Mouse (Mus musculus) central nervous system, embryonic 14 days (tissue): Measurements from ENCODE around the gene Arl4c. TPM values are rescaled to one million over a fixed set of nuclear protein-coding genes. Genes with fewer than 3 reads are reported as not detected.

Experiments used
- polyA plus RNA-seq: library from polyadenylated mRNA; depleted of rRNA; stranded (reverse); fragments of >200 nt; gene quantifications from 2 replicates; pipeline ENCODE4 v1.2.3, GENCODE M21; 2012; rRNA removed

Arl4c gene
- 42.9 and 45.2 TPM in 2 replicates for polyA plus RNA-seq

DNA sequence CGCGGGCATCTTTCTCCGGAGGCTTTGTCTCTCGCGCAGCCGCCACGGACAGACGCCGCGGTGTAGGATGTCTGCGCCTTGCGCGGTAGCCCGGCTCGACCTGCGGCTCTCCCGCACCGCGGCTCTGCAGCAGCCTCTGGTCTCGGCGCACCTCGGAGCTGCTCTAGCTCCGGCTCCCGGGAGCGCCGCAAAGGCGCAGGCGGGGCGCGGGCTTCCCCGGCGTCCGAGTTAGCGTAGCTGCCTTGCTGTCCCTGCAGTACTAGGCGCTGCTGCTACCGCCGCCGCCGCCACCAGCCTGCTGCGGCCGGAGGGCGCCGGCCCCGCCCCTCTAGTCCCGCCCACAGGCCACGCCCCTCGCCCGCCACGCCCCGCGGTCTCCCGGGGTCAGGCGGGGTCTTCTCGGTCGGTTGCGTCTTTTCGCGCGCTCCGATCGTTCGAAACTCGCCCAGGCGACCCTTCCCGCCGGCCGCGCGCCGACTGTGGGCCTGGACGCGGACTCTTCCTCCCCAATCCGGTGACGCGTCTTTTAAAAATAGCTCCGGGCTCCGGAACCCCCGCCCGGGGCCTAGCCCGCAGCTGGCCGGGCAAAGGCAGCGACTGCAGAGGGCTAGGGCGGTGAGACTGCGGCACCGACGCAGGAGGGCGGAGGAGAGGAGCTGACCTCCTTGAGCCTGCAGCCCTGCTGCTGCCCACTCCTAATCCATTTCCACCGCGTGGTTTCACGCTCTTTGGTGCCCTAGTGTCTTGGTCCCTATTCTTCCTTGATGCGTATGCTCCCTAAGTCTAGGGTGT is at the start of gene Arl4c:
Arl4c (minus strand) TSS at position 352 of the 792 bp plus-strand sequence.

Other genes with a start within 250 kb of the Arl4c start
- gene Glrp1, start 192.2 kb downstream of the Arl4c start, polyA plus RNA-seq = 0.04 TPM in 1 of 2 replicates, not detected in the other